Mouse (Mus musculus) gastrocnemius, adult 18-20 months (tissue): ENCODE results near the gene Ascc1. TPM values are rescaled to one million over a fixed set of nuclear protein-coding genes. Genes with fewer than 3 reads are reported as not detected.
"Not testable (repeated sequence)": the region's sequence is repeated elsewhere in the genome, so short reads cannot be mapped to it uniquely, and the experiment has no call there.

ENCODE experiments used
- DNase-seq: peaks from one replicate; pipeline ENCODE4 v3.0.0; 2021; ENCODE audit warnings: low spot score
- total RNA-seq, 2 experiments: library from RNA; stranded (reverse); gene quantifications; 2 replicates each; pipeline ENCODE4 v1.2.3; 2021

Gene Ascc1
- total RNA-seq, 2 experiments from 2014 or later = 14.2 to 15.3 TPM

- no peak for DNase-seq
Measured at GRCm38 (mm10) chr10:60110908-60111475, 108.4 kb downstream of the Ascc1 start.

DNA sequence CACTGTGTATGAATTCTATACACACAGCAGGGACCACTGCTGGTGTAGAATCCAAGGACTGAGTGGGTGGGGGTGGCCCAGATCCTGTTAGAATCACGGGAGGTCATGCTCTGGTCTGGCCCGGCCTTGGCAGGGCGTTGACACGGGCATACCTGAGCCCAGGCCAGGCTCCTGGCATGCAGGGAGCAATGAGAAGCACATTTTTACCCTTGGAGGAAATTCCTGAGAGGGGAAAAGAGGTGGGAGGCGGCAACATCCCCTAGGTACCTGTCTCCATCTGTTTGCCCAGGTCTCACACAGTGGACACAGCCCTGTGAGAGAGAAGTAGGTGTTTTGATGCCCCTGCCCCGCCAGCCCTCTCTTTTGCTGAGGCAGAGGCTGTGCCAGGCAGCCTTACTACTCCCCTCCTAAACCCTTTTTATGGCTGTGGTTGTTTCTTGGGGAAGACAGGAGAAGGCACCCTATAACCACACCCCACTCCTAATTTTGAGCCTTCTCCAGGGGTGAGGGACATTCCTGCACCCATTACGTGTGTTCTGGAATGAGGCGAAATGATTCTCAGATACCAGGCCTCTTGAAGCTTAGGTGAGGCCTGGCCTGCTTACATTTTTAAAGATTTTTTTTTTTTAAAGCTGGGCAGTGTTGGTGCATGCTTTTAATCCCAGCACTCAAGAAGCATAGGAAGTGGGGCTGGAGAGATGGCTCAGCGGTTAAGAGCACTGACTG, 111.5 kb downstream of the Ascc1 start:
- no peak for DNase-seq

DNA sequence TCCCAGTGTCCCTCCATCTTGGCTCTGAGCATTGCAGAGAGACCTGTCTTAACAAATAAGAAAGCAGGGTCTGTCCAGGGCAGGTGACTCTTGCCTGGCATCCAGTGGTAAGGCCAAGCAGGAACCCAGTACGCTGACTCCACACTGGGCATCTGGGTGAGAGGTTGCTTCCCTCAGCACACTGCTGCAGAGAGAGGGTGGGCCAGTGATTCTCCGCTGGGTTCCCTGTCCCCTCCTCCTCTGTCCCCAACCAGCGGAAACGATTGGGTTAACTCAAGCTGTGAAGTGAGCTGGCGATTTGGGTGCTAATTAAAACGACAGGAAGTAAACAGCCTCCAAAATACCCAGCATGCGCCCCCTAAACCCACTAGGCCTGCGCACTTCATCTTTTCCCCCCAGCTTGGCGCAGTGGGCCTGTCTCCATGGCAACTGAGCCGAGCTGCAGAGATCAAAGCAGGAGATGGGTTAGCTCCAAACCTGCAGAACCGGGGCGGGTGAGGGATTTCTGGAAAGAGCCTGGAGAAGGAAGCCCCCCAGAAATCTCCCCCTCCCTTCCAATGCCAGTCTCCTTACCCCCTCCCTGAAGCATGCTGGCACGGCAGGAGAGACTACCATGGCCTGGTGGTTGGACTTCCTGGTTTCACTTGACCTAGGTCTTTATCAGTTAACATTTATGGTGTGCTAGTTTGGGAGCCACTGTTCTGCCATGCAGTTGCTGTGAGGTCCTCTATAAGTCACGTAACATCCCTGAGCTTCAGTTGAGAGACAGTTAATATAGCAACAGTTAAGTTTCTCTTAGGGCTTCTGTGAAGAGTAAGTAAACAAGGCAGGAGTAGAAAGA, 113.0 kb downstream of the Ascc1 start:
- no peak for DNase-seq

GRCm38 (mm10) chr10:60116997-60117396, 114.4 kb downstream of the Ascc1 start:
- no peak for DNase-seq

- no peak for DNase-seq
Measured at GRCm38 (mm10) chr10:60118464-60118863, 115.9 kb downstream of the Ascc1 start.

GRCm38 (mm10) chr10:60120630-60121029, 118.0 kb downstream of the Ascc1 start:
- no peak for DNase-seq

- DNase-seq = no peak
Measured at GRCm38 (mm10) chr10:60124078-60124477, 121.5 kb downstream of the Ascc1 start.

DNA sequence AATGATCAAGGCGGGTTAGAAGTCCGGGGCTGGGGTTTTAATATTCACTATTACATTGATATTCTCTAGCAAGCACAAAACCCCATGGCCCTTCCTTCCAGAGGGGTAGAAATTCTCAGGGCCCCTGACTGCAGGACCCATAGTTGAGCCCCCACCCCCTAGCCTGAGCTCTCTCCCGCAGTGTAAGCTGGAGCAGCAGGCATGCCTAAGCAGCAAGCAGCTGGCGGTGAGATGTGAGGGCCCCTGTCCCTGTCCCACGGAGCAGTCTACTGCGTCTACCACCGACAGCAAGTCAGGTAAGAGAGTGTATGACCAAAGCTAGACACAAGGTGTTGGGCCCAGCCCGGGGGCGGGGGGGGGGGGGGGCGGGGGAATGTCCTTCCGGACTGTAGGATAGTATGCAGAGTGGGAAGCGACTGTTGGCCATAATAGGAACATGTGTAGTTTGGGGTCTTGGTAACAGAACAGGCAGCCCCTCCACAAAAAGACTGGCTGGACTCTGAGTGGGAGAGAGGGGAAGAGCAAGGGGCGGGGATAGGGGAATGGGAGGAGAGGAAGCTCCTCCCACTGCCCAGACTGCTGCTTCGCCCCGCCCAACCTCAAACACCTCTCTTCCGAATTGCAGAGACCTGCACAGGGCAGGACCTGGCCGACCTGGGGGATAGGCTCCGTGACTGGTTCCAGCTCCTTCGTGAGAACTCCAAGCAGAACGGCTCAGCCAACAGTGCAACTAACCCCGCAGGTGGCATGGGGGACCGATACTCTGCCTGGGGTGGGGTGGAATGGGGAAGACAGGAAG, 123.1 kb downstream of the Ascc1 start:
- no peak for DNase-seq

GRCm38 (mm10) chr10:60128287-60128686, 125.7 kb downstream of the Ascc1 start:
- no peak for DNase-seq

GRCm38 (mm10) chr10:60130504-60130903, 127.9 kb downstream of the Ascc1 start:
- DNase-seq = no peak

DNA sequence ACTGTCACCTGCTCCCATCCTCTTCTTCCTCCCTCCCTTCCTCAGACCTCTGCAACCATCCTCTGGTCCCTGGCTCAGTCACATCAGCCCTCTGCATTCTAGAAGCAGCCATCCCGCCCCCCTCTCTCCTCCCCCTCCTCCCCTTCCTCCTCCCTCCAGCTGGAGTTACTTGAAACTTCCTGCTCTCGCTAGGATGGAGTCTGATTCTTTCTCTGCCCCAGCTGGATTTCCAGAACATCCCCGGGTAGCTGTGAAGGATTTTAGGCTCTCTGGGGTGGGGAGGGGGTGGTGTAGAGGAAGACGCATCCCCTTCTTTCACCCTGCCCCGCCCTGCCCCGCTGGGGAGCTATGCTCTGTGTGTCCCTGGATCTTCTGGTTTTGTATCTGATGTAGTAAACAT, 130.9 kb downstream of the Ascc1 start:
- no peak for DNase-seq

- no peak for DNase-seq
Measured at GRCm38 (mm10) chr10:60134201-60134600, 131.6 kb downstream of the Ascc1 start.

GRCm38 (mm10) chr10:60136010-60136409, 133.4 kb downstream of the Ascc1 start:
- not testable (repeated sequence) for DNase-seq

DNA sequence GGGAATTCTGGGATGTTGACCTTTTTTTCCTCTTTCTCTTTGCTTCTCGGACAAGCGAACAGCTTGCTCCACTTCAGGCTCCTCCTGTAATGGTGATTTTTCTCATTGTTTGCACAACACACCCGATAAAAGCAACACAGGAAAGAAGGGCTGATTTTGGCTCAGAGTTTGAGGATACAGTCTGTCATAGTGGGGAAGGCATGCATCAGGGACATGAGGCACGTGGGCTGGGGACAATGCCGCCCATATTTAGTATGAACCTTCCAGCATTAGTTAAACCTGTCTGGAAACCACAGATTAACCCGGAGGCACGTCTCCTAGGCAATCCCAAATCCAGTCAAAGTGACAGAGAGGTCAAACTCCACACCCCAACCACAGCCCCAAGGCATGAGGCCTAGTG, 134.3 kb downstream of the Ascc1 start:
- no peak for DNase-seq

GRCm38 (mm10) chr10:60138680-60139079, 136.1 kb downstream of the Ascc1 start:
- DNase-seq = no peak

GRCm38 (mm10) chr10:60140751-60141150, 138.1 kb downstream of the Ascc1 start:
- no peak for DNase-seq

- DNase-seq = no peak
Measured at GRCm38 (mm10) chr10:60141656-60142160, 139.1 kb downstream of the Ascc1 start.

GRCm38 (mm10) chr10:60147510-60148047, 145.0 kb downstream of the Ascc1 start:
- DNase-seq = not testable (repeated sequence)

DNA sequence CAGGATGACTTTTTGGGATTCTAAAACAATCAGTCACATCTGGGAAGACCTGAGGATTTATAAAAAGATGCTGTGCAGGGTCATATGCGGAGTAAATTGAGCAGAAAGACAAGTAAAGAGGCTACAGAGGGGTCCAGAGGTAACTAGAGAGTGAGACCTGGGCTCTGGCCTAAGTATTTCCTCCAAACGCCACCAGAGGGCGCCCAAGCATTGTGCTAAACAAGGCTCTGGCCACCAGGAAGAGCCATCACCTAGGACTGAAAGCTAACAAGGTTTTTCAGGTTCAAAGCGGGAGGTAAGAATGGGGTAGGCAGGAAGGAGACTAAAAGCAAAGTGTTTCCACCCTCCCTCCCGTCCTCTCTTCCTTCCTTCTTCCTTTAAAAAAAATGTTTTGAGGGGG, 145.5 kb downstream of the Ascc1 start:
- DNase-seq = peak; percentile 77
